Mouse (Mus musculus) limb, embryonic 10.5 days (tissue): ENCODE measurements around the gene Dock9. TPM values are rescaled to one million over a fixed set of nuclear protein-coding genes. Genes with fewer than 3 reads are reported as not detected.
A peak's percentile ranks its signal among the peaks of the same experiment; 100 is the strongest.

Experiments
- DNase-seq: peaks from one replicate; pipeline ENCODE4 v3.0.0-alpha.2; 2017; ENCODE audit warnings: low spot score
- H3K27ac ChIP-seq: fragments of 300-500 bp; sonication (generic); 2 replicates; pipeline ENCODE4 v1.5.1; 2016; ENCODE audit warnings: mild to moderate bottlenecking
- H3K27me3 ChIP-seq: fragments of 300-500 bp; sonication (generic); 2 replicates; pipeline ENCODE4 v1.6.1; 2016; ENCODE audit warnings: low read depth, mild to moderate bottlenecking; ENCODE audit not compliant: poor library complexity, severe bottlenecking
- H3K36me3 ChIP-seq: fragments of 300-500 bp; sonication (generic); 2 replicates; pipeline ENCODE4 v1.6.1; 2016; ENCODE audit warnings: mild to moderate bottlenecking, moderate library complexity
- H3K4me1 ChIP-seq: fragments of 300-500 bp; sonication (generic); 2 replicates; pipeline ENCODE4 v1.6.1; 2016
- H3K4me3 ChIP-seq: fragments of 300-500 bp; sonication (generic); 2 replicates; pipeline ENCODE4 v1.5.1; 2016; ENCODE audit warnings: mild to moderate bottlenecking, moderate library complexity
- H3K9me3 ChIP-seq: fragments of 300-500 bp; sonication (generic); replicated peaks from 2 replicates; pipeline ENCODE4 v1.6.1; 2016; ENCODE audit warnings: mild to moderate bottlenecking
- WGBS: fragments of 180-500 bp; shearing (Covaris S2); methylation state at CpG from one replicate; pipeline ENCODE4 v1.1.7; 2016; 5-methylcytosine and 5-hydroxymethylcytosine counted together
- polyA plus RNA-seq: library from polyadenylated mRNA; unstranded; fragments of >200 nt; fragmentation: Nextera tagmentation; extraction: Ambion mirVana; gene quantifications from 2 replicates; pipeline ENCODE4 v1.2.1, GENCODE M21; 2016

The Dock9 gene
- polyA plus RNA-seq, 1 experiment from 2014 or later: 4.0 TPM

GRCm38 (mm10) chr14:121553785-121554184 lies 243.9 kb downstream of the Dock9 start:
- DNase-seq: no peak
- Histone ChIP-seq H3K36me3 (0 out of 2 replicates have a peak, but pooled peaks cover 4% of the 10 kb centered on the region), H3K9me3 (no peaks in the 10 kb centered on the region), H3K27me3 (peaks cover 13% of the 10 kb centered on the region; the same call in 1 of the 2 replicates), H3K4me3 (no peak overlapping the region), H3K4me1 (peaks cover 28% of the 10 kb centered on the region), H3K27ac (no peak overlapping the region)

GRCm38 (mm10) chr14:121552586-121552985 lies 245.1 kb downstream of the Dock9 start:
- WGBS: 91% methylated on average over 5 of the region's 5 CpGs
- DNase-seq: no peak
- Histone ChIP-seq H3K4me1 (peaks cover 28% of the 10 kb centered on the region), H3K36me3 (0 out of 2 replicates have a peak, but pooled peaks cover 4% of the 10 kb centered on the region), H3K4me3 (no peak overlapping the region), H3K27me3 (peaks cover 8% of the 10 kb centered on the region; the same call in 1 of the 2 replicates), H3K27ac (0 out of 2 replicates have a peak overlapping the region, but pooled peaks have one; percentile 3), H3K9me3 (no peaks in the 10 kb centered on the region)

GRCm38 (mm10) chr14:121549834-121550233 lies 247.8 kb downstream of the Dock9 start:
- WGBS: 81% methylated on average over 6 of the region's 6 CpGs
- DNase-seq: no peak
- no peak overlapping the region for H3K4me3 ChIP-seq
- peaks cover 7% of the 10 kb centered on the region; the same call in 1 of the 2 replicates for H3K36me3 ChIP-seq
- peaks cover 8% of the 10 kb centered on the region; the same call in 1 of the 2 replicates for H3K27me3 ChIP-seq
- H3K27ac ChIP-seq: no peak overlapping the region
- H3K9me3 ChIP-seq: no peaks in the 10 kb centered on the region
- H3K4me1 ChIP-seq: peaks cover 13% of the 10 kb centered on the region; the same call in 1 of the 2 replicates

GRCm38 (mm10) chr14:121547745-121548144 lies 249.9 kb downstream of the Dock9 start:
- H3K9me3 ChIP-seq: no peaks in the 10 kb centered on the region
- peaks cover 9% of the 10 kb centered on the region; the same call in 1 of the 2 replicates for H3K4me1 ChIP-seq
- no peak for DNase-seq
- 0 out of 2 replicates have a peak, but pooled peaks cover 2% of the 10 kb centered on the region for H3K27me3 ChIP-seq
- peaks cover 7% of the 10 kb centered on the region; the same call in 1 of the 2 replicates for H3K36me3 ChIP-seq
- H3K27ac ChIP-seq: peak overlapping the region; percentile 6; the same call in 1 of the 2 replicates
- no peak overlapping the region for H3K4me3 ChIP-seq
- 71% methylated on average over 7 of the region's 7 CpGs for WGBS

GRCm38 (mm10) chr14:121546621-121547020 lies 251.0 kb downstream of the Dock9 start:
- Histone ChIP-seq H3K4me1 (peaks cover 7% of the 10 kb centered on the region; the same call in 1 of the 2 replicates), H3K27me3 (0 out of 2 replicates have a peak, but pooled peaks cover 2% of the 10 kb centered on the region), H3K27ac (no peak overlapping the region), H3K4me3 (no peak overlapping the region), H3K36me3 (peaks cover 7% of the 10 kb centered on the region; the same call in 1 of the 2 replicates), H3K9me3 (no peaks in the 10 kb centered on the region)
- 96% methylated on average over 5 of the region's 5 CpGs for WGBS
- no peak for DNase-seq

- DNase-seq: no peak
- 85% methylated on average over 14 of the region's 14 CpGs for WGBS
- Histone ChIP-seq H3K36me3 (peaks cover 7% of the 10 kb centered on the region; the same call in 1 of the 2 replicates), H3K27ac (no peak overlapping the region), H3K4me3 (no peak overlapping the region), H3K4me1 (peaks cover 7% of the 10 kb centered on the region; the same call in 1 of the 2 replicates), H3K27me3 (0 out of 2 replicates have a peak, but pooled peaks cover 2% of the 10 kb centered on the region), H3K9me3 (no peaks in the 10 kb centered on the region)
Observed at GRCm38 (mm10) chr14:121545551-121546331, 251.9 kb downstream of the Dock9 start.

GRCm38 (mm10) chr14:121541262-121541661 lies 256.4 kb downstream of the Dock9 start:
- H3K36me3 ChIP-seq: peaks cover 2% of the 10 kb centered on the region; the same call in 1 of the 2 replicates
- no peaks in the 10 kb centered on the region for H3K4me1 ChIP-seq
- no peak for DNase-seq
- H3K27ac ChIP-seq: no peak overlapping the region
- H3K9me3 ChIP-seq: no peaks in the 10 kb centered on the region
- H3K4me3 ChIP-seq: no peak overlapping the region
- no peaks in the 10 kb centered on the region for H3K27me3 ChIP-seq
- 84% methylated on average over 7 of the region's 7 CpGs for WGBS

GRCm38 (mm10) chr14:121534501-121534900 lies 263.1 kb downstream of the Dock9 start:
- no peaks in the 10 kb centered on the region for H3K27me3 ChIP-seq
- DNase-seq: no peak
- WGBS: 90% methylated on average over 3 of the region's 3 CpGs

GRCm38 (mm10) chr14:121530853-121531252 lies 266.8 kb downstream of the Dock9 start:
- no peak overlapping the region for H3K27ac ChIP-seq
- DNase-seq: no peak
- H3K9me3 ChIP-seq: no peaks in the 10 kb centered on the region
- no peak overlapping the region for H3K4me3 ChIP-seq
- no peaks in the 10 kb centered on the region for H3K27me3 ChIP-seq
- WGBS: 88% methylated on average over 9 of the region's 9 CpGs
- H3K36me3 ChIP-seq: no peaks in the 10 kb centered on the region
- no peaks in the 10 kb centered on the region for H3K4me1 ChIP-seq

More at GRCm38 (mm10) chr14:121534501-121534900, 263.1 kb downstream of the Dock9 start:
- Histone ChIP-seq H3K4me3 (no peak overlapping the region), H3K36me3 (no peaks in the 10 kb centered on the region), H3K9me3 (no peaks in the 10 kb centered on the region), H3K4me1 (no peaks in the 10 kb centered on the region), H3K27ac (no peak overlapping the region)

- Histone ChIP-seq H3K36me3 (no peaks in the 10 kb centered on the region), H3K27me3 (no peaks in the 10 kb centered on the region), H3K4me1 (no peaks in the 10 kb centered on the region), H3K4me3 (no peak overlapping the region), H3K27ac (no peak overlapping the region), H3K9me3 (no peaks in the 10 kb centered on the region)
- no peak for DNase-seq
- 89% methylated on average over 3 of the region's 3 CpGs for WGBS
Observed at GRCm38 (mm10) chr14:121527883-121528282, 269.8 kb downstream of the Dock9 start.

- Histone ChIP-seq H3K27me3 (no peaks in the 10 kb centered on the region), H3K36me3 (no peaks in the 10 kb centered on the region), H3K4me3 (no peak overlapping the region), H3K27ac (no peak overlapping the region), H3K4me1 (no peaks in the 10 kb centered on the region), H3K9me3 (no peaks in the 10 kb centered on the region)
- WGBS: 91% methylated on average over 1 of the region's 1 CpGs
- DNase-seq: no peak
Observed at GRCm38 (mm10) chr14:121527201-121527600, 270.4 kb downstream of the Dock9 start.

- H3K4me3 ChIP-seq: no peak overlapping the region
- no peaks in the 10 kb centered on the region for H3K9me3 ChIP-seq
- no peaks in the 10 kb centered on the region for H3K27me3 ChIP-seq
- DNase-seq: no peak
- no peaks in the 10 kb centered on the region for H3K4me1 ChIP-seq
- no peak overlapping the region for H3K27ac ChIP-seq
- 89% methylated on average over 4 of the region's 4 CpGs for WGBS
- H3K36me3 ChIP-seq: no peaks in the 10 kb centered on the region
Observed at GRCm38 (mm10) chr14:121521709-121522108, 275.9 kb downstream of the Dock9 start.

GRCm38 (mm10) chr14:121516881-121517280 lies 280.8 kb downstream of the Dock9 start:
- Histone ChIP-seq H3K27ac (no peak overlapping the region), H3K4me1 (no peaks in the 10 kb centered on the region), H3K27me3 (no peaks in the 10 kb centered on the region), H3K36me3 (no peaks in the 10 kb centered on the region), H3K4me3 (no peak overlapping the region), H3K9me3 (no peaks in the 10 kb centered on the region)
- WGBS: 88% methylated on average over 5 of the region's 5 CpGs
- no peak for DNase-seq
